Mouse (Mus musculus) liver, postnatal 0 days (tissue): ENCODE results near the gene Ccdc85c.

Source experiments
- CTCF ChIP-seq: sonication (generic); IDR thresholded peaks from 2 replicates; pipeline ENCODE4 v1.5.1; 2016; ENCODE audit warnings: antibody characterized with exemption, low read depth
- EP300 ChIP-seq: IDR thresholded peaks from 2 replicates; pipeline ENCODE4 v1.6.1; 2016; ENCODE audit warnings: antibody characterized with exemption, low read depth, mild to moderate bottlenecking

- TF ChIP-seq CTCF (no peak), EP300 (no peak)
Observed at GRCm38 (mm10) chr12:108270240-108270919, 4.8 kb downstream of the Ccdc85c start.
